Mouse (Mus musculus) heart, embryonic 13.5 days (tissue): ENCODE data around the gene Parp14. TPM values are rescaled to one million over a fixed set of nuclear protein-coding genes. Genes with fewer than 3 reads are reported as not detected.
A peak's percentile ranks its signal among the peaks of the same experiment; 100 is the strongest.

Source experiments
- ATAC-seq: fragments of 200-750 bp; cut with Nextera tagmentation; 2 replicates; pipeline ENCODE4 v1.8.0; 2017; ENCODE audit warnings: moderate TSS enrichment; ENCODE audit not compliant: insufficient number of reproducible peaks, low FRiP score, low TSS enrichment; ENCODE audit errors: extremely low read depth
- H3K27ac ChIP-seq: fragments of 300-500 bp; sonication (generic); replicated peaks from 2 replicates; pipeline ENCODE4 v1.5.1; 2015; ENCODE audit warnings: moderate library complexity, mild to moderate bottlenecking, inconsistent platforms
- H3K27me3 ChIP-seq: fragments of 300-500 bp; sonication (generic); replicated peaks from 2 replicates; pipeline ENCODE4 v1.6.1; 2015; ENCODE audit warnings: mild to moderate bottlenecking, inconsistent platforms
- H3K36me3 ChIP-seq: fragments of 300-500 bp; sonication (generic); 2 replicates; pipeline ENCODE4 v1.6.1; 2015; ENCODE audit warnings: mild to moderate bottlenecking, inconsistent platforms
- H3K4me1 ChIP-seq: fragments of 300-500 bp; sonication (generic); 2 replicates; pipeline ENCODE4 v1.6.1; 2015; ENCODE audit warnings: inconsistent platforms
- H3K4me2 ChIP-seq: fragments of 300-500 bp; sonication (generic); 2 replicates; pipeline ENCODE4 v1.6.1; 2015; ENCODE audit warnings: inconsistent platforms, mild to moderate bottlenecking, moderate library complexity
- H3K4me3 ChIP-seq: fragments of 300-500 bp; sonication (generic); 2 replicates; pipeline ENCODE4 v1.5.1; 2015; ENCODE audit warnings: moderate library complexity, mild to moderate bottlenecking, inconsistent platforms
- H3K9ac ChIP-seq: fragments of 300-500 bp; sonication (generic); 2 replicates; pipeline ENCODE4 v1.6.1; 2015; ENCODE audit warnings: inconsistent platforms, mild to moderate bottlenecking, moderate library complexity
- H3K9me3 ChIP-seq: fragments of 300-500 bp; sonication (generic); 2 replicates; pipeline ENCODE4 v1.6.1; 2016; ENCODE audit warnings: inconsistent platforms
- WGBS: fragments of 180-500 bp; shearing (Covaris S2); methylation state at CpG from one replicate; pipeline ENCODE4 v1.1.7; 2015; ENCODE audit warnings: mixed read lengths; 5-methylcytosine and 5-hydroxymethylcytosine counted together
- polyA plus RNA-seq: library from polyadenylated mRNA; unstranded; fragments of >200 nt; fragmentation: Nextera tagmentation; extraction: Ambion mirVana; gene quantifications from 2 replicates; pipeline ENCODE4 v1.2.1, GENCODE M21; 2015

Parp14 gene
- polyA plus RNA-seq, 1 experiment from 2014 or later, result 0.75 TPM

GRCm38 (mm10) chr16:35869126-35869525 lies 2.2 kb downstream of the Parp14 start:
- Histone ChIP-seq H3K27ac (0 out of 2 replicates have a peak overlapping the region, but pooled peaks have one; percentile 32), H3K4me1 (peaks cover 13% of the 10 kb centered on the region), H3K36me3 (no peaks in the 10 kb centered on the region), H3K9ac (no peak overlapping the region), H3K4me3 (peak overlapping the region; percentile 28; the same call in 1 of the 2 replicates), H3K9me3 (no peaks in the 10 kb centered on the region), H3K27me3 (peaks cover 32% of the 10 kb centered on the region), H3K4me2 (peak overlapping the region; percentile 53)
- no peak; the same call in 1 of the 2 replicates for ATAC-seq
- 40% methylated on average over 3 of the region's 3 CpGs for WGBS

DNA sequence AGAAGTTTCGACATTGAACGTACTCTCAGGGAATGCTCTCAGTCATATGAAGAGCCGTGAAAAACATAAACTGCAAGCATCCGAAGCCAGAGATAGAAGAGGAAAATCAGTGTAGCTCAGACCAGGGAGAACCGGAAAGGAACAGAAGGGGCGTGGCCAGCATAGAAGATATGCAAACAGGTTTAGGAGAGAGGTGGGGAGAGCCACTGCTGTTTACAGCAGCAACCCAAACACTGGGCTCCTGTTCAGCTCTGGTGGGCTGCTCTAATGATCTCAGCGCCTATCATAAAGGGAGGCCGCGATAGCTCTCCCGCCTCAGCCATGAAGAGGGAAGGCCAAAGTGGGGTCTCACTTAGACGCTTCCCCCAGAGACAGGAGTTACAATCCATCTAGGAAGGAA lies 3.6 kb downstream of the Parp14 start:
- peaks cover 24% of the 10 kb centered on the region for H3K27me3 ChIP-seq
- H3K27ac ChIP-seq, result no peak overlapping the region
- no peak overlapping the region for H3K4me3 ChIP-seq
- H3K36me3 ChIP-seq, result no peaks in the 10 kb centered on the region
- no peaks in the 10 kb centered on the region for H3K9me3 ChIP-seq
- H3K9ac ChIP-seq, result no peak overlapping the region
- no peak overlapping the region for H3K4me2 ChIP-seq
- no peak for ATAC-seq
- WGBS, result 65% methylated on average over 11 of the region's 11 CpGs
- peaks cover 13% of the 10 kb centered on the region for H3K4me1 ChIP-seq

DNA sequence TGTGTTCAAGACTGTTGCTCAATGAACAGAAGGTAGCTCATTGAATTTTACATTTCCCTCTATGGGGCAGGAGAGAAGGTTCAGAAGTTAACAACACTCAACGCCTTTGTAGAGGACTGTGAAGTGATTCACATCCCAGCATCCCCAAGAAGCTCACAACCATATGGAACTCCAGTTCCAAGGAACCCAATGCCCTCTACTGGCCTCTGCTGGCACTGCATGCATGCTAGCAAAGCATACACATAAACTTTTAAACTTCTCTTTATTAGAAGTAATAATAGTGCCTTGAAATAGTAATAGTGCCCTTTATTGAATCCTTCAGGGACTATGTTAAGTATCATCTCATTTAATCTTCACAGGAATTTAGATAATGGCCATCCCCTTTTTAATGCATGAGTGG lies 9.3 kb downstream of the Parp14 start:
- Histone ChIP-seq H3K27ac (no peak overlapping the region), H3K4me1 (peaks cover under 1% of the 10 kb centered on the region; the same call in 1 of the 2 replicates)
- WGBS, result 79% methylated on average over 1 of the region's 1 CpGs

DNA sequence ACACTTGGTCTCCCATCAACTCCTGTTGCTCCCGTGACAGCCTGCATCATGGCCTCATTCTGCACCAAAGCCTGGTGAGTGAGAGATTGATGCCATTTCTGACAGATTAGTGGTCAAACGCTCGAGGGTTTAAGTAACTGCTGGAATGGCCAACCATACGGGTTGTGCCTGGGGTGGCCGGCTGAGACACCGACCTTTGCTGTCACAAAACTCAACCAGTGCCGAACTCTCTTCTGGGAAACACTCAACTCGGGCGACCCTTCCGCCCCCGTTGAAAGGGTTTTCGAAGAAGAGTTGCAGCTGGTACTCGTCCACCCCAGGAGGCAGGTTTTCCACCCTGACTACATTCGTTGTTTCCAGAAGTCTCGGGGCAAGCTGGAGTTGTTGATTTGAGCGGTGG lies 11.1 kb downstream of the Parp14 start:
- no peak for ATAC-seq
- H3K9me3 ChIP-seq, result peaks cover 4% of the 10 kb centered on the region; the same call in 1 of the 2 replicates

More for the DNA sequence above, 9.3 kb downstream of the Parp14 start:
- no peak for ATAC-seq
- no peaks in the 10 kb centered on the region for H3K27me3 ChIP-seq
- no peak overlapping the region for H3K4me2 ChIP-seq
- H3K4me3 ChIP-seq, result no peak overlapping the region
- peaks cover 4% of the 10 kb centered on the region; the same call in 1 of the 2 replicates for H3K9me3 ChIP-seq
- no peak overlapping the region for H3K9ac ChIP-seq
- no peaks in the 10 kb centered on the region for H3K36me3 ChIP-seq

GRCm38 (mm10) chr16:35856766-35857165 lies 14.6 kb downstream of the Parp14 start:
- 49% methylated on average over 18 of the region's 18 CpGs for WGBS
- H3K9ac ChIP-seq, result no peak overlapping the region
- no peak for ATAC-seq
- H3K36me3 ChIP-seq, result no peaks in the 10 kb centered on the region
- H3K27me3 ChIP-seq, result no peaks in the 10 kb centered on the region
- peak overlapping the region; percentile 25; the same call in 1 of the 2 replicates for H3K4me2 ChIP-seq
- no peak overlapping the region for H3K27ac ChIP-seq
- peaks cover 10% of the 10 kb centered on the region for H3K4me1 ChIP-seq
- peaks cover 1% of the 10 kb centered on the region; the same call in 1 of the 2 replicates for H3K9me3 ChIP-seq
- no peak overlapping the region for H3K4me3 ChIP-seq

More for the DNA sequence above, 11.1 kb downstream of the Parp14 start:
- no peak overlapping the region for H3K4me3 ChIP-seq
- H3K27me3 ChIP-seq, result no peaks in the 10 kb centered on the region
- H3K27ac ChIP-seq, result no peak overlapping the region
- no peaks in the 10 kb centered on the region for H3K36me3 ChIP-seq
- no peak overlapping the region for H3K9ac ChIP-seq
- WGBS, result 55% methylated on average over 16 of the region's 16 CpGs
- no peak overlapping the region for H3K4me2 ChIP-seq
- peaks cover 10% of the 10 kb centered on the region for H3K4me1 ChIP-seq

DNA sequence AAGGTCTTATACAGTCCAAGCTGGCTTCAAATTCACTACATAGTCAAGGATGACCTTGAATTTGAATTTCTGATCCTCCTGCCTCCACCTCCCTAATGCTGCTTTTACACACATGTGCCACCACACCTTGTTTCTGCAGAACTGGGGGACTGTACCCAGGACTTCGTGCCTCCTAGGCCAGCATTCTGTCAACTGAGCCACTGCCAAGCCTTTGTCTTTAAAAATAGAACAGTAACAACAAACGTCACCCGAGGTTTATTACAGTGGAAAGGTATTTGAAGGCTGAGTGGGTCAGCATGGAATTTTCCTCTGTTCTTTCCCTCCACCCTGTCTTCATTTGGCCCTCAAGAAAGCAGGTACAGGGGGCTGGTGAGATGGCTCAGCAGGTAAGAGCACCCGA lies 15.5 kb downstream of the Parp14 start:
- Histone ChIP-seq H3K4me3 (no peak overlapping the region), H3K4me2 (no peak overlapping the region), H3K36me3 (no peaks in the 10 kb centered on the region), H3K27me3 (no peaks in the 10 kb centered on the region), H3K9ac (no peak overlapping the region), H3K4me1 (peaks cover 10% of the 10 kb centered on the region), H3K27ac (no peak overlapping the region), H3K9me3 (no peaks in the 10 kb centered on the region)
- no peak for ATAC-seq
- 46% methylated on average over 4 of the region's 4 CpGs for WGBS

DNA sequence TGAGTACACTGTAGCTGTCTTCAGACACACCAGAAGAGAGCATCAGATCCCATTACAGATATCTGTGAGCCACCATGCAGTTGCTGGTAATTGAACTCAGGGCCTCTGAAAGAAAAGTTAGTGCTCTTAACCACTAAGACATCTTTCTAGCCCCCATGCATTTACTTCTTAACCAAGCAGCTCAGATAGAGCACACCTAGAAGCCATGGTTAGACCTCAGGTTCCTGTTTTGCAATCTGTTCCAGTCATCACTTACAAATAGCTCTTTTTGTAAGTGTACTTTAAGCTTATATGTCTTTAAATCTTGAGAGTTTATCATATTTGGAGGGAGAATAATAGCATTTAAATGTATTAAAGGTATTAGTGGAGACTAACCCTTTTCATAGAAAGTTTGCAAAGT lies 24.2 kb downstream of the Parp14 start:
- Histone ChIP-seq H3K9me3 (no peaks in the 10 kb centered on the region), H3K4me2 (no peak overlapping the region), H3K4me1 (no peaks in the 10 kb centered on the region), H3K9ac (no peak overlapping the region), H3K27ac (no peak overlapping the region), H3K4me3 (no peak overlapping the region), H3K36me3 (no peaks in the 10 kb centered on the region), H3K27me3 (no peaks in the 10 kb centered on the region)
- ATAC-seq, result no peak

- Histone ChIP-seq H3K27ac (no peak overlapping the region), H3K36me3 (no peaks in the 10 kb centered on the region), H3K4me1 (no peaks in the 10 kb centered on the region), H3K4me2 (no peak overlapping the region), H3K27me3 (no peaks in the 10 kb centered on the region), H3K9ac (no peak overlapping the region), H3K9me3 (peaks cover 8% of the 10 kb centered on the region; the same call in 1 of the 2 replicates), H3K4me3 (no peak overlapping the region)
- ATAC-seq, result no peak
- WGBS, result 13% methylated on average over 1 of the region's 1 CpGs
These were observed 31.7 kb downstream of the Parp14 start for GRCm38 (mm10) chr16:35839680-35840079.

DNA sequence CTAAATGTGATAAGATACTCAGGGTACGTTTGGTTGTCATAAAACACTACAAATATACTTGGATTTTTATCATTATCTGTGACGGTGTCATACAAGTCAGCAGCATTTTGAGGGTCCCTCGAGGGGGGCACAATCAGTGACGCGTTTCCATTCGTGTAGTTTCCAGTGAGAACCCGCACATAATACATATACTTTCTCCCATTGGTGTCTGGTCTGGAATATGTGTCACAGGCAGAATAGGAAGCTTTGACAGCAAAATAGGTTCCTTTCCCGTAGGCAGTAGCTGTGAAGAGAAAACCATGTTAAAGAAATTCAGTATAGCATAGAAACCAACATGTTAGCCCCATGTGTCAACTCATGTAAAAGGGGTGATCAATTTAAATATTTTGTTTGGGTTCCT lies 36.7 kb downstream of the Parp14 start:
- H3K4me3 ChIP-seq, result no peak overlapping the region
- ATAC-seq, result no peak
- no peaks in the 10 kb centered on the region for H3K36me3 ChIP-seq
- 79% methylated on average over 8 of the region's 8 CpGs for WGBS
- H3K27ac ChIP-seq, result no peak overlapping the region
- H3K9me3 ChIP-seq, result peaks cover 8% of the 10 kb centered on the region; the same call in 1 of the 2 replicates
- no peaks in the 10 kb centered on the region for H3K27me3 ChIP-seq
- H3K4me2 ChIP-seq, result no peak overlapping the region
- H3K4me1 ChIP-seq, result no peaks in the 10 kb centered on the region
- H3K9ac ChIP-seq, result no peak overlapping the region

- Histone ChIP-seq H3K4me3 (no peak overlapping the region), H3K9ac (no peak overlapping the region), H3K4me1 (no peaks in the 10 kb centered on the region), H3K4me2 (no peak overlapping the region), H3K9me3 (peaks cover 7% of the 10 kb centered on the region; the same call in 1 of the 2 replicates), H3K36me3 (peaks cover 2% of the 10 kb centered on the region; the same call in 1 of the 2 replicates), H3K27ac (no peak overlapping the region), H3K27me3 (no peaks in the 10 kb centered on the region)
- ATAC-seq, result no peak
- 71% methylated on average over 3 of the region's 3 CpGs for WGBS
These were observed 38.4 kb downstream of the Parp14 start for GRCm38 (mm10) chr16:35832926-35833325.

DNA sequence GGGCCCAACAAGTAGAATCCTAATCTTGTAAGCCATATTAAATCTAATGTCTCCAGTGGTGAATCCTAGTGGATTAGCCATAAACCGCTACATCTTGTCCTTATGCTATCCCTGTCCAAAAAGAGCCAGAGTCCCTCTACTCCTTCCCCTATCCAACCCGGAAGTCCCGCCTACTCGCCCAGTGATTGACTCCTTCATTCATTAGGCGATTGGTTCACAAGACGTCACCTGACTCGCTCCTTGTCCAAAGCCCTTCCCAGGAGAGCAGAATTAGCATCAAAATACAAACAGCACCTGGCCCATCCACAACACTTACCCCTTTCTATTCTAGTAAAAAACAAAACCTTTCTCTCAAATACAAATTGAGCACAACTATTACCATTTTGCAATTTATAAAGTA lies 41.3 kb downstream of the Parp14 start:
- peaks cover 29% of the 10 kb centered on the region for H3K36me3 ChIP-seq
- WGBS, result 31% methylated on average over 7 of the region's 7 CpGs
- H3K9me3 ChIP-seq, result no peaks in the 10 kb centered on the region
- no peaks in the 10 kb centered on the region for H3K4me1 ChIP-seq
- H3K27me3 ChIP-seq, result no peaks in the 10 kb centered on the region
- H3K4me3 ChIP-seq, result no peak overlapping the region
- no peak overlapping the region for H3K4me2 ChIP-seq
- no peak overlapping the region for H3K9ac ChIP-seq
- no peak for ATAC-seq
- H3K27ac ChIP-seq, result no peak overlapping the region

- peaks cover 33% of the 10 kb centered on the region for H3K36me3 ChIP-seq
- H3K4me3 ChIP-seq, result no peak overlapping the region
- no peaks in the 10 kb centered on the region for H3K9me3 ChIP-seq
- WGBS, result 37% methylated on average over 13 of the region's 13 CpGs
- no peak overlapping the region for H3K4me2 ChIP-seq
- H3K27me3 ChIP-seq, result no peaks in the 10 kb centered on the region
- H3K9ac ChIP-seq, result no peak overlapping the region
- H3K4me1 ChIP-seq, result no peaks in the 10 kb centered on the region
- H3K27ac ChIP-seq, result no peak overlapping the region
- peak; percentile 19; the same call in 1 of the 2 replicates for ATAC-seq
These were observed 53.9 kb downstream of the Parp14 start for GRCm38 (mm10) chr16:35817255-35818089.
